Mouse (Mus musculus) activated CD4-positive, CD25-positive, alpha-beta regulatory T cell, adult 9 weeks (primary cell): ENCODE data around the gene Snx20. TPM values are rescaled to one million over a fixed set of nuclear protein-coding genes. Genes with fewer than 3 reads are reported as not detected.

Experiments
- polyA plus RNA-seq: library from polyadenylated mRNA; unstranded; fragments of 100-300 nt; shearing (Covaris generic); gene quantifications from one replicate; pipeline ENCODE4 v1.2.1, GENCODE M21; 2017

The Snx20 gene
- 12.8 TPM for polyA plus RNA-seq

DNA sequence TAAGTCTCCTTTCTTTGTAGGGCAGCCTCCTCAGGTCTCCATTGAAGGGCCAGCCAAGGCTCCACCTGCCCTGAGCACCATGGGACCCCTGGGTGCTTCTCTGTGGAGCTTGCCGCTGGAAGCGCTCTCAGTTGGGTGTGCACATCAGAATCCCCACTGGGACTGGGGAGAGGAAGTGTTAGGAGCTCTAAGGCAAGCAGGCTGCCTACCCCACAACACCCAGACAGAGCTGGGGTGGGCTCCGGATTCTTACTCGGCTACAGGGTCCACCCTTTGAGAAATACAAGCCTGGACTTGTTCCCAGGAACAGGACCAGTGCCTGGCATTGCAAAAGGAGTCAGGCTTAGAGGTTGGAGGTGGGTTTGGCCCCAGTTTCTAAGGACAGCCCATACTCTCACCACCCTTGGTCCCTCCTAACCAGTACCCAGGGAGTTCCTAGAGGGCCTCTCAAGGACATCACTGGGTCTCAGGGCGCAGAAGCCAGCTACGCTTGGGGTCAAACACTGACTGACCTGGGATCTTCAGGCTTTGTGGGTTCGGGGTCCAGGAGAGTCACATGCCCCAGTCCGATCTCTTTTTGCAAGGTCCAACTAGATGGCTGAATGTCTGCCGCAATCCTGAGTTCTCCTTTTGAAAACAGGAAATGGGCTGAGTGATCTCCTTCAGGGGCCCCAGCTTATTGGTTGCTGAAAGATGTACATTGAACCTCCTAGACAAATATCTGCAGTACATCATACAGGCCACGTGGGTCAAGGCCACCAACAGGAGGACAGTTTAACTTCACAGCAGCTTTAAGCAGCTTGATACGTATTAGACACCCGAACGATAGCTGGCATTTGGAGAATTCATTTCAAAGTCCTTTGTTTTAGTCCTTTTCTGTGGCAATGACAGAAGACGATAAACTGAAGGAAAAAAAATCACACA is at the start of gene Snx20:
TSS of gene Snx20 (minus strand) at position 655 of the 924 bp plus-strand sequence.

DNA sequence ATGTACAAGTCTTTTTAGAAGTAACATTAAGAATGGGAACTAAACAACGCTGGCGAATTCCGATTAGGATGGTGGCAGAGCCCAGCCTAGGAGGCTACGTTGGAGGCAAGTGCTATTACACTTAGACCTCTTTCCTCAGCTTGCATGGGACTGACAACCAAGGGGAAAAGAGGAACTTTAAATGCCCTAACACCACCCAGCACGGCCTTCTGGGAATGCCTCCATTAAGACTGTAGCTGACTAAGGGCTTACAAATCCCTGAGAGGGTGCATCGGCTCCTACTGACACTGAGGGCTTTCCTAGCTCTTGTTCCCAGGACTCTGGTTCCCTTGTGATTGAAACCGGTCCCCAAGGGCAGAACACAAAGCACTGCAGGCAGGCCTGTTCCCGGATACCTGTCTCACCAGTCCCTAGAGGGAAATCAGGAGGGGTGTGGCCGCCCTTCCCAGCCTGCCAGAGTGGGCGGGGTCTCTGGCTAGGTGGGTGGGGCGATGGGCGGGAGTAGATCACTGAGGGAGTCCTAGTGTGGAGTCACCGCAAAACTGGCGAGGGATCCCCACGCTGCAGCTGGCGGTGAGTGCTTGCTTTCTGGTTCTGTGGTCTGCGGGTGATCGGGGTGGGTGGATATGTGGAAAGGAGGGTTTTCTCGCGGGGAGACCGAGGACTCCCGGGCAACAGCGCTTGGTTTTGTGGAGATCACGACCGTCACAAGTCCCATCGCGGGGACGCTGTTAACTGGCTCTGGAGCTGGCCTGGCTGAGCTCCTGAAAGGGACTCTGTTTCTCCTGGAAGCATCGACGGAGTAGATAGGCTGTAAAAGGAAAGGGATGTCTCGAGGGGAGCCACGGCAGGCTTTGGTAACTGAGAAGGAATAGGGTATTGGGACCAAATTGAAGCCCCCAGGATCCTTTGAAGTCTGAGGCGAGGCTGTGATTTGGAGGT is 11.2 kb upstream of the Snx20 start, which contains the start of gene Nod2:
TSS of gene Nod2 (plus strand) at position 479 of the 942 bp plus-strand sequence.

Other genes starting within 250 kb of the Snx20 start
- not detected for gene Nkd1, start 114.8 kb downstream of the Snx20 start, polyA plus RNA-seq
- 0.66 TPM for gene Nod2, start 11.2 kb upstream of the Snx20 start, polyA plus RNA-seq
- 177 TPM for gene Cyld, start 60.9 kb upstream of the Snx20 start, polyA plus RNA-seq